Mouse (Mus musculus) ovary, postnatal 14 days (tissue): Measurements from ENCODE around the gene Pdzrn4.

Experiments
- DNase-seq: peaks from one replicate; pipeline ENCODE4 v3.0.0; 2022; ENCODE audit warnings: low spot score

The Pdzrn4 gene

DNA sequence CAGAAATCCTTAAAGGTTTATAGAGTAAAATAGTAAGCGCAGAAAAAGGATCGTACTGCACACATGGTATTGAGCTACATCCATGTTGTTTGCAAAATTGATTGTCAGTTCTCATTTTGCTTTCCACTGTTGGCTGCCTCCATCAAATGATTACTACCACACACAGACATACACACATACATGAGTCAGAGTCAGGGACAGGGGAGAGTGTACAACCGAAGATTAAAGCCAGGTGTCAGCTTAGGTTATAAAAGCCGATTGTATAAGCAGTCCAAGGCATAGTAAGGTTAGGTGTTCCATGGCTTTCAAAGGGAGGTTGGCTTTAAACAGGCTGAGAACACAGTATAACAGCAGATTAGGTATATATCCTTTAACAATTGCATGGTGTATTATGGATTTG is 343.2 kb downstream of the Pdzrn4 start:
- no peak for DNase-seq

DNA sequence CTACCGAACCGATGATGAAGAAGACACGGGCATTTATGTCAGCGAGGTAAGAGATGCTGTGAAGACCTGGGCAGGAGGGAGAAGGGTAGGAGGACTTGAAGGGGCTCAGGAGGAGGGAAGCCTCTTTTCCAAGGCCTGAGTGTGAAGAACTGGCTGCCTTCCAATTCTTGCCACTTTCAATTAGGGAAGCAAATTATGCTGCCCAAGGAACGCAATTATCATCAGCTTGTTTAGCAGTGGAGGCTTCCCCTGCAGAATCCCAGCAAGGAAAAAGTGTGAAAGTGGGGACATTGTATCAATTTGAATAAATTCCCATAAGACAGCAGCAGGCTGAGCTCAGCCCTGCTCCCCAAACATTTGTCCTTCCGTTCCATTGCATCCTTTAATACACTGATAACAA is 346.9 kb downstream of the Pdzrn4 start:
- DNase-seq = no peak

DNA sequence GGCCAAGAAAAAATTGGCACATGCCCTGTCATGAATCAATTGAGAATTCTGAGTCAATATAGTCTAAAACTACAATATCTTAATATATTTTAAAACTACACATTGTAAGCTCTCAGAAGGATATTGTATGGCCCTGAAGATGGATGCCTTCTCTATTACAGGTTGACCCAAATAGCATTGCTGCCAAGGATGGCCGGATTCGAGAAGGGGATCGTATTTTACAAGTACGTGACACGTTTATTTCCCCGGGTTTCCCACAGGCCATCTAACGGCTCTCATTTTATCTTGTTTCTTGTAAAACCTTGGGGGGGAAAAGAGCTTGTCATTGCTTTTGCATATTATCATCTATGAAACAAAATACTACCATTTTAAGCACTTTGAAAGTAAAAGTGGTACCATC is 349.4 kb downstream of the Pdzrn4 start:
- DNase-seq = no peak

DNA sequence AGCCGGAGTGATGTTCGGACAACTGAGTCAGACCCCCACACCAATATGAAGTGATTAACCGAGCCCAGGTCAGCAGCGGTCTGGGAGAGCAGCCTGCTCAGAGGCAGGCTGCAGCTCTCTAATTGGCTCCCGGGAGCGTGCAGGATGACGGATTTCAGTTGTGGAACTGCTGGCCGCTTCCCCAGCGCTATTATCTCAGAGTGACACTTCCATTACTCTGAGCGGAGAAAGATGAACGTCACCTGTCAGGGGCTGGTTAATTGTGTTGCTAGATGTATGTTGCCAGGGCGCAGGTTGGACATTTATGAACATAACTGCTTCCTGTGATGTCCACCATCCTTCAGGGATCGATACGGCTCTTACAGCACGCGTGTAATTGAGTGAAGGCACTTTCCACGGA is 355.5 kb downstream of the Pdzrn4 start:
- DNase-seq = no peak

DNA sequence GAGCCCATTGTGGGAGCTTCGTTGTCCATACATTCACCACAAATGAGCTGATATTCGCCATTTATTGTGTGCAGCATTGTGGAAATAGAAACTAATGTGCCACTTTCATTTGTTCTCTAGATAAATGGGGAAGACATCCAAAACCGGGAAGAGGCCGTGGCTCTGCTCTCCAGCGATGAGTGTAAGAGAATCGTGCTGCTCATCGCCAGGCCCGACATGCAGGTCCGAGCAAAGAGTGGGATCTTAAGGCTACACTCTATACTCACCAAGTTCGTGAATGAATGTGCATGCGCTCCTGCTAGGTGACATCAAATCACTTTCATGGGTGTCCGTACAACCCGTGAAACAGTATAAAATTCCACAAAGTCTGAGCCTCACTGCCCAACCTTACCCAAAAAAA is 355.9 kb downstream of the Pdzrn4 start:
- no peak for DNase-seq

DNA sequence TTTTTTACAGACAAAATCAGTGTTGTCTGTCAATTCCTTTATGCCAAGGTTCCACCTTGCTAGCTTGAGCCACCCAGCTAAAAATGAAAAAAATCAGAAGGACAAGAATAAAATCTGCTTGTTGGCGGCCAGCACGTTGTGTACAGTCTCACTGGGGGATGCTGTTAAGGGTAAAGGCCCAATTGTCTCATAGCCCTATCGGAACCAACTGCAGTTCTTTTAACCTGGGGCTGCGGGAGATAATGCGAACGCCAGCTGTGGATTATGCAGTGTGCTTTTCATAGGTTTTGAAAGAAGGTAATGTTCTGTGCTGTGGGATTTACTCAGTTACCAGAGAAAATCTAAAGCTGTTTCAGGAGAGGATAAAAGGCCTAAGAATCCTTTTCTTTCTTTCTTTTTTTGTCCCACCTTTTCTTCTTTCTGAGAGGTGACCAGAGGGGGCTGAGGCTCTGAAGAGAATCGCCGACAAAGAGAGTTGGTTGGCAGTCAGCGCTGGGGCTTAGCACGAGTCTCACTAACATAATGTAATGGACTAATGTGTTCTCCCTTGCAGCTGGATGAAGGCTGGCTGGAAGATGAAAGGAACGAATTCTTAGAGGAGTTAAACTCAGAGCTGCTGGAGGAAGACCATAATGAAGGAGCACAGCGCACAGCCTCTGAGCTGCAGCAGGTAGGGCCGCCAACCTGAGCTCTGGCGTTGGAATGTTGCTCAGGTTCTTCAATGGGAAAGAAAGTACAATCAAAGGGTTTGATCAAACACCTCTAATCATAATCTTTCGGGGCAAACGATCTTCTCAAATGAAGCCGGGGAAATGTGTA is 360.6 kb downstream of the Pdzrn4 start:
- DNase-seq = no peak

DNA sequence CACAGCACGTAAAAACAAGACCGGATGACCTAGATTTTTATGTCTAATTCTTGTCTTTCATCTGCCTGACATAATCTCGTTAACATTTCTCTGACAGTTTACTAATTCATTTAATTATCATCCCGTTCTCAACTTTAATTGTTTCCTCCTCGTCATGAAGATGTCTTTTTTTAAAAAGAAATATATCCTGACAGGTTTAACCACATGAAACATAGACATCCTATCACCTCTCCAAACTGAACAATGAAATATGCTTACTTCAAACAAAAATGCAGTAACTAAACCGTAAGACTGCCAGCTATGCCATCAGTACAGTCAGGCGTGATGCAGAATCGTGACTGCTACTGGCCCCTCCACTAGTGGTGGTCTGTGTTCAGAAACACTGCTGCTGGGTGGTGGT is 362.3 kb downstream of the Pdzrn4 start:
- DNase-seq = no peak

DNA sequence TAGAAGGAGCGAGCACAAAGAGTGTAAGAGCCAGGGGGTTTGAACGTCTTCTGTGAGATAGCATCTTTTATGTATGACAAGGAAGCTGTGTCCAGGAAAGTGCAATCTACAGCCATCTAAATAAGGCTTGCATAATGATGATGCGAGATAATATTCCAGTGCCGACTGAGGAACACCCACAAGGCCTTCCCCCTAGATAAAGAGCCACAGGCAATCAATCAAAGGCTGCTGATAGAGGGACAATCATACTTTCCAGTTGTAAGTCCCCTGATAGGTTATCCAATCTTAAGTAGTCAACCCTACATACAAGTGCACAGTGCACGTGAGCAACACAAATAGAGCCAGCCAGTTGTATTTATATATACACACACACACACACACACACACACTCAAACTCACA is 366.6 kb downstream of the Pdzrn4 start:
- DNase-seq = no peak

DNA sequence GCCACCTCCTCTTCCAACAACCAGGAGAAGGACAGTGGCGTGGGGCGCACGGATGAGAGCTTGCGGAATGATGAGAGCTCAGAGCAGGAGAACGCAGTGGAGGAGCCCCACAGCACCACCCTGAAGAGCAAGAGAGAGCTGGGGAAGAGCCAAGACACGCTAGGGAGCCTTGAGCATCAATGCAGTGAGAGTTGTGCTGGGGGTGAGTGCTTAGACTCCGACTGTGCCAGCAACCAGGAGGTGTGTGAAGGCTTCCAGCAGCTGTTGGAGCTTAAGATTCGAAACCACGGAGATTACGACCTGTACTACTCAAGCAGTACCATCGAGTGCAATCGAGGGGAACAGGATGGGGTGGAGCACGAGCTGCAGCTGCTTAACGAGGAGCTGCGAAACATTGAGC is 372.9 kb downstream of the Pdzrn4 start:
- DNase-seq = no peak

DNA sequence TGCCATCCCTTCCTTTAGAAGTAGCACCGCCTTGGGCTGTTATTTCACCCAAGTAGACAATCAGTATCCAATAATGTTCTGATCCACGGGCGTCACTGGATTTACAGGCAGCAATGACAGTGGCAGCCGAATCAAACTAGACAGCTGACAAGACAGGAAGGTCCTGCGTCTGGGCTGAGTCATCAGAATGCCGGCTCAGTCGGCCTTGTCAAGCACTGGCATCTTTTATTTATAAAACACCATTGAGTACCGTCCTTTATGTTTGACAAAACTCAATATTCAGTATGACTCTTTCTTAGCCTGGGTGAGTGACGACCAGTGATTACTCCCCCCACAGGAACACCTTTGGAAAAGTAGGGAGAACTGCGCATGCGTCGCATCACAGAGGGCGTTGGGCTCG is 391.4 kb downstream of the Pdzrn4 start:
- no peak for DNase-seq

DNA sequence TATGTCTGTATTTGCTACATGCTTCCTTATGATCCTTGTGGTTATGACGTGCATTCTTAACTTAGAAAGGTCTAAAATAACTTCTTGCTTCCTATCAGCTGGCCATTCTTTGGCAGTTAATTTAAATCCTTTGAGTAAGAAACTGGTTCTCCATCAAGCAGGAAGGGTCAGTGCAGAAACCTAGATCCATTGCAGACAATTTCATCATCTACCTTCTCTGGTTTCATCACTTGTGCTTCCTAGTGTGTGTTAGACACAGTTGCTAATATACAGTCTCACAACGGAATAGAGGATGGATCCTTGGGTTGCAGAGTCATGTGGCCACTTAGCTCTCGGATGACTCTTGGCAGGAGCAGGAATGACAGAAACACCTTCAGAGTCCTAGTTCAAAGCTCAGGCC is 397.6 kb downstream of the Pdzrn4 start:
- DNase-seq = no peak

DNA sequence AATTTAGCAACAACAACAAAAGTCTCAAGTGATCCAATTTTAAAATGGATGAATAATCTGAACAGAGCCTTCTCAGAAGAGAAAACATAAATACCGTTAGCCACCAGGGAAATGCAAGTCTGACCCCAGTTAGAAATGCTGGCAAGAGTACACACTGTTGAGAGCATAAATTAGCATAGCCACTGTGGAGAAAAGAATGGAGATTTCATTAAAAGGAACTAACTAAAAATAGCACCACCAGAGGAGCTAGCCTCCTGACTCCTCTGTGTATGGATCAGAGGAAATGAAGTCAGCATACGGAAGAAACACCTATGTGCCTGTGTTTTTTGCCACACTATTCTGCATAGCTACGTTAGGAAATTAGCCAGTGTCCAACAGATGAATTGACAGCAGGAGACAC is 409.3 kb downstream of the Pdzrn4 start:
- no peak for DNase-seq

DNA sequence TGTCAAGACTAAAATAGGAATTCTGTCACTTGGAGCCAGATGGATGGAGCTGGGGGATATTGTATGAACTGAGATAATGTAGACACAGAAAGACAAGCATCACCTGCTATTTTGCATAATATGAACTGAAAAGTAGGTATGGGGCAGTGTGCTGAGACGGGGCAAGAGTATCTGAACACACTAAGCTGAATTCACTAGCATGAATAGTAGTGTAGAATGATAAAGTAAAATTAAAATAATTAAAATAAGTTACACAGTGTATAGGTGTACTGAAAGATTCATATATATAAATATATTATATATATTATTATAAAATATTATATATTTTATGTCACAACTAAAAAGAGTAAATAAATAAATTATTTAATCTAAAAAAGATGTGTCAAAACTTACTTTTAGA is 409.7 kb downstream of the Pdzrn4 start:
- DNase-seq = no peak
